Mouse (Mus musculus): ENCODE data around the gene Akt1s1. TPM values are rescaled to one million over a fixed set of nuclear protein-coding genes. Genes with fewer than 3 reads are reported as not detected.

Akt1s1 gene
- polyA plus RNA-seq, 1 experiment from 2014 or later: 99.9 TPM

GRCm38 (mm10) chr7:44894175-44894574, 45.4 kb downstream of the Akt1s1 start:
- ChIA-PET POLR2A (interaction anchor here (0.6 kb wide), 1 partner anchor 20 kb away, joined by 4 read pairs; no protein-coding TSS in a partner anchor), CTCF (interaction anchor here (1.0 to 4.1 kb wide), 2 partner anchors 11 to 36 kb away, joined by 3 to 15 read pairs; partner anchors contain the start of gene Ap2a1)
- in situ Hi-C loops (cut with MboI; ENCODE audit: low pct_unique_long_range_greater_than_20kb): loop anchor here (10.0 kb wide), 1 partner anchor 61 kb away; no protein-coding TSS in a partner anchor
- DNase-seq (ENCODE audit: low read depth, low spot score) (no peak), ATAC-seq (no peak)
- no peak for TF ChIP-seq CTCF (IDR thresholded peaks at IDR 0.05)
- no peaks in the 10 kb centered on the region for H3K27me3 ChIP-seq

- no peak for ATAC-seq
- POLR2A ChIA-PET: no interaction called here
Measured at GRCm38 (mm10) chr7:44895206-44895592, 46.4 kb downstream of the Akt1s1 start.

GRCm38 (mm10) chr7:44895593-44896434, 47.0 kb downstream of the Akt1s1 start, which contains the start of gene Fuz:
Gene Fuz, plus strand, starts transcription at chr7:44896079.
- in situ Hi-C loops (cut with MboI; ENCODE audit: low pct_unique_long_range_greater_than_20kb): loop anchor here (10.0 kb wide), 1 partner anchor 59 kb away; no protein-coding TSS in a partner anchor
- ChIA-PET CTCF (interaction anchor here (1.0 to 4.1 kb wide), 3 partner anchors 9 to 35 kb away, joined by 4 to 15 read pairs (median 7); partner anchors contain the start of gene Ap2a1), POLR2A (interaction anchor here (0.6 to 1.3 kb wide), 4 partner anchors 13 to 57 kb away, joined by 3 to 5 read pairs (median 3); partner anchors contain the start of gene Ap2a1)
- ATAC-seq (peak; percentile 55), DNase-seq (ENCODE audit: low read depth, low spot score) (peak; percentile 80)
- TF ChIP-seq CTCF (IDR thresholded peaks at IDR 0.05): no peak
- H3K27me3 ChIP-seq: no peaks in the 10 kb centered on the region

More at GRCm38 (mm10) chr7:44895206-44895592, 46.4 kb downstream of the Akt1s1 start:
- no peak for DNase-seq (ENCODE audit: low read depth, low spot score)
- in situ Hi-C loops (cut with MboI; ENCODE audit: low pct_unique_long_range_greater_than_20kb): loop anchor here (10.0 kb wide), 1 partner anchor 60 kb away; no protein-coding TSS in a partner anchor
- CTCF ChIA-PET: interaction anchor here (4.1 kb wide), 1 partner anchor 35 kb away, joined by 15 read pairs; the partner anchor contains the start of gene Ap2a1
- TF ChIP-seq CTCF (IDR thresholded peaks at IDR 0.05): no peak
- no peaks in the 10 kb centered on the region for H3K27me3 ChIP-seq

- no peak for DNase-seq (ENCODE audit: low read depth, low spot score)
- no peak for ATAC-seq
- no peaks in the 10 kb centered on the region for H3K27me3 ChIP-seq
- in situ Hi-C loops (cut with MboI; ENCODE audit: low pct_unique_long_range_greater_than_20kb): loop anchor here (10.0 kb wide), 1 partner anchor 58 kb away; no protein-coding TSS in a partner anchor
- CTCF ChIA-PET: interaction anchor here (1.0 to 4.1 kb wide), 3 partner anchors 9 to 36 kb away, joined by 4 to 15 read pairs (median 7); partner anchors contain the start of gene Ap2a1
- POLR2A ChIA-PET: interaction anchor here (0.6 to 1.3 kb wide), 5 partner anchors 12 to 58 kb away, joined by 3 to 5 read pairs (median 3); partner anchors contain the start of gene Ap2a1
- no peak for TF ChIP-seq CTCF (IDR thresholded peaks at IDR 0.05)
Measured at GRCm38 (mm10) chr7:44896499-44896898, 47.7 kb downstream of the Akt1s1 start.

DNA sequence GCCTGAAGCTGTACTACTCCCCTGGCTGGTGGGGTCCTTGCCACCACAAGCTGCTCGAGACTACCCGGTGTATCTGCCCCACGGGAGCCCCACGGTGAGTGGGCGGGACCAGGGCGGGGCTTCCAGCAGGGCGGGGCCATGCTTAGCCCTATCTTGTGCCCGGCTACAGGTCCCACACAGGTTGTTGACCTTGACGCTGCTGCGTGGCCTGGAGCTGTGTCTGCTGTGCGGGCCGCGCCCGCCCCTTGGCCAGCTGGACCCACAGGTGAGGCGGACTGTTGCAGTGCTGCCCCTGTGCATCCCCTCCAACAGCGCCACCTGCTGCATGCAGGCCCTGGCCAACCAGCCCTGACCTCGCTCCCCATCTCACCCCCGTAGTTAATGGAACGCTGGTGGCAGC, 49.8 kb downstream of the Akt1s1 start:
- no peak for ATAC-seq
- ChIA-PET CTCF (interaction anchor here (0.9 kb wide), 1 partner anchor 38 kb away, joined by 3 read pairs; no protein-coding TSS in a partner anchor), POLR2A (interaction anchor here (0.7 kb wide), 1 partner anchor 53 kb away, joined by 3 read pairs; no protein-coding TSS in a partner anchor)
- no peak for DNase-seq (ENCODE audit: low read depth, low spot score)
- in situ Hi-C loops (cut with MboI; ENCODE audit: low pct_unique_long_range_greater_than_20kb): loop anchor here (10.0 kb wide), 1 partner anchor 56 kb away; no protein-coding TSS in a partner anchor
- TF ChIP-seq CTCF (IDR thresholded peaks at IDR 0.05): no peak
- H3K27me3 ChIP-seq: no peaks in the 10 kb centered on the region

DNA sequence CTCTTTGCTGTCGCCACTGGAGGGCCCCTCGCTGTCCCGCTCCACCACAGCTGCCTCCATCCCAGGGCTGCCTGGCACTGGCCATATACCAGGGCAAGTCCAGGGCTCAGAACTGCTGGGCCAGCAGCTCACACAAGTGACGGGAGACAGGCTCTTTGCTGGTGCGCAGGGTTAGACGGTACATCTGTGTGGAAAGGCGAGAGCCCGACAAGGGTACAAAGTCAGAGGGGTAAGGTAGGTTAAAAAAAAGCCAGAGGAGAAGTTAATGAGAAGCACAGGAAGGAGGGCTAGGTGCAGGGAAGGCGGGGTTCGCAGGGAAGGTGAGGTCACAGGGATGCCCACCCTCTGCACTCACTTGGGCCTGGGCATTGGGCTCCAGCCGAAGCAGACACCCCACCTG, 51.8 kb downstream of the Akt1s1 start:
- DNase-seq (ENCODE audit: low read depth, low spot score): no peak
- no peak for ATAC-seq
- CTCF ChIA-PET: no interaction called here
- H3K27me3 ChIP-seq: no peaks in the 10 kb centered on the region
- POLR2A ChIA-PET: interaction anchor here (1.3 kb wide), 1 partner anchor 51 kb away, joined by 3 read pairs; no protein-coding TSS in a partner anchor
- no peak for TF ChIP-seq CTCF (IDR thresholded peaks at IDR 0.05)
- in situ Hi-C loops (cut with MboI; ENCODE audit: low pct_unique_long_range_greater_than_20kb): no loop called here

GRCm38 (mm10) chr7:44901230-44901722, 52.5 kb downstream of the Akt1s1 start:
- CTCF ChIA-PET: no interaction called here
- POLR2A ChIA-PET: no interaction called here
- no peak for ATAC-seq
- TF ChIP-seq CTCF (IDR thresholded peaks at IDR 0.05): no peak
- in situ Hi-C loops (cut with MboI; ENCODE audit: low pct_unique_long_range_greater_than_20kb): no loop called here
- no peaks in the 10 kb centered on the region for H3K27me3 ChIP-seq
- no peak for DNase-seq (ENCODE audit: low read depth, low spot score)

Other genes starting within 250 kb of the Akt1s1 start
- gene Myh14, start 178.1 kb upstream of the Akt1s1 start, polyA plus RNA-seq (2021): 0.31 TPM
- gene Izumo2, start 140.2 kb upstream of the Akt1s1 start, polyA plus RNA-seq (2021): not detected
- 51.5 TPM for gene Vrk3, start 100.6 kb upstream of the Akt1s1 start, polyA plus RNA-seq (2021)
- gene Zfp473, start 97.9 kb upstream of the Akt1s1 start, polyA plus RNA-seq (2021): 1.8 TPM
- gene Nup62, start 32.9 kb upstream of the Akt1s1 start, polyA plus RNA-seq (2021): 48.7 TPM
- gene Il4i1, start 32.6 kb upstream of the Akt1s1 start, polyA plus RNA-seq (2021): 2.2 TPM
- 76.6 TPM for gene Atf5, start 32.3 kb upstream of the Akt1s1 start, polyA plus RNA-seq (2021)
- 59.1 TPM for gene Tbc1d17, start 88 bp downstream of the Akt1s1 start, polyA plus RNA-seq (2021)
- gene Pnkp, start 8.1 kb downstream of the Akt1s1 start, polyA plus RNA-seq (2021): 43.2 TPM
- gene Ptov1, start 20.8 kb downstream of the Akt1s1 start, polyA plus RNA-seq (2021): 308 TPM
- gene Med25, start 43.7 kb downstream of the Akt1s1 start, polyA plus RNA-seq (2021): 96.8 TPM
- gene Fuz, start 47.1 kb downstream of the Akt1s1 start, polyA plus RNA-seq (2021): 16.9 TPM
- gene Ap2a1, start 80.5 kb downstream of the Akt1s1 start, polyA plus RNA-seq (2021): 104 TPM
- gene Tsks, start 94.2 kb downstream of the Akt1s1 start, polyA plus RNA-seq (2021): 0.06 TPM
- 22.1 TPM for gene Cpt1c, start 125.9 kb downstream of the Akt1s1 start, polyA plus RNA-seq (2021)
- 514 TPM for gene Prmt1, start 137.6 kb downstream of the Akt1s1 start, polyA plus RNA-seq (2021)
- 108 TPM for gene Irf3, start 148.7 kb downstream of the Akt1s1 start, polyA plus RNA-seq (2021)
- 19.9 TPM for gene Bcl2l12, start 149.7 kb downstream of the Akt1s1 start, polyA plus RNA-seq (2021)
- 80.3 TPM for gene Scaf1, start 167.4 kb downstream of the Akt1s1 start, polyA plus RNA-seq (2021)
- gene Rras, start 169.0 kb downstream of the Akt1s1 start, polyA plus RNA-seq (2021): 78.9 TPM
- 35.8 TPM for gene Prr12, start 203.9 kb downstream of the Akt1s1 start, polyA plus RNA-seq (2021)
- gene Nosip, start 213.4 kb downstream of the Akt1s1 start, polyA plus RNA-seq (2021): 77.4 TPM
- gene Prrg2, start 213.7 kb downstream of the Akt1s1 start, polyA plus RNA-seq (2021): 38.6 TPM
- gene Rcn3, start 243.2 kb downstream of the Akt1s1 start, polyA plus RNA-seq (2021): 21.7 TPM

All from Patski (cell line).